Mouse (Mus musculus): ENCODE measurements around the gene Cebpb.
"Not testable (repeated sequence)": the region's sequence is repeated elsewhere in the genome, so short reads cannot be mapped to it uniquely, and the experiment has no call there.

Cebpb gene

GRCm38 (mm10) chr2:167688498-167689451, at the start of gene Cebpb:
Gene Cebpb, plus strand, starts transcription at chr2:167688915.
- peak; percentile 65 to 70 for DNase-seq (ENCODE audit: low spot score in 2 of 2)

GRCm38 (mm10) chr2:167640279-167640678, 48.4 kb upstream of the Cebpb start:
- peak; percentile 32 to 64 for DNase-seq (ENCODE audit: low spot score in 2 of 2)

GRCm38 (mm10) chr2:167641337-167641736, 47.4 kb upstream of the Cebpb start:
- DNase-seq (ENCODE audit: low spot score in 2 of 2), result peak; percentile 37 to 58

GRCm38 (mm10) chr2:167642164-167642563, 46.6 kb upstream of the Cebpb start:
- DNase-seq (ENCODE audit: low spot score in 2 of 2), result no peak

- not testable (repeated sequence) for DNase-seq (ENCODE audit: low spot score in 2 of 2)
Measured at GRCm38 (mm10) chr2:167643356-167644052, 45.2 kb upstream of the Cebpb start.

GRCm38 (mm10) chr2:167646411-167646810, 42.3 kb upstream of the Cebpb start:
- no peak for DNase-seq (ENCODE audit: low spot score in 2 of 2)

GRCm38 (mm10) chr2:167649290-167650032, 39.3 kb upstream of the Cebpb start:
- DNase-seq (ENCODE audit: low spot score in 2 of 2), result no peak

- no peak for DNase-seq (ENCODE audit: low spot score in 2 of 2)
Measured at GRCm38 (mm10) chr2:167651622-167652021, 37.1 kb upstream of the Cebpb start.

- DNase-seq (ENCODE audit: low spot score in 2 of 2), result no peak
Measured at GRCm38 (mm10) chr2:167652694-167653093, 36.0 kb upstream of the Cebpb start.

GRCm38 (mm10) chr2:167654911-167655600, 33.7 kb upstream of the Cebpb start:
- DNase-seq (ENCODE audit: low spot score in 2 of 2), result no peak

- peak; percentile 56 to 57 for DNase-seq (ENCODE audit: low spot score in 2 of 2)
Measured at GRCm38 (mm10) chr2:167656629-167657478, 31.9 kb upstream of the Cebpb start.

GRCm38 (mm10) chr2:167657973-167658372, 30.7 kb upstream of the Cebpb start:
- no peak for DNase-seq (ENCODE audit: low spot score in 2 of 2)

GRCm38 (mm10) chr2:167658712-167659111, 30.0 kb upstream of the Cebpb start:
- no peak for DNase-seq (ENCODE audit: low spot score in 2 of 2)

GRCm38 (mm10) chr2:167659177-167659846, 29.4 kb upstream of the Cebpb start:
- DNase-seq (ENCODE audit: low spot score in 2 of 2), result no peak

GRCm38 (mm10) chr2:167659847-167660610, 28.7 kb upstream of the Cebpb start:
- DNase-seq (ENCODE audit: low spot score in 2 of 2), result no peak

GRCm38 (mm10) chr2:167660611-167660971, 28.1 kb upstream of the Cebpb start:
- no peak for DNase-seq (ENCODE audit: low spot score in 2 of 2)

GRCm38 (mm10) chr2:167661270-167662203, 27.2 kb upstream of the Cebpb start, which contains the start of gene Gm20431:
Gene Gm20431, minus strand, starts transcription at chr2:167661496.
- peak; percentile 92 to 93 for DNase-seq (ENCODE audit: low spot score in 2 of 2)

- DNase-seq (ENCODE audit: low spot score in 2 of 2), result no peak
Measured at GRCm38 (mm10) chr2:167662713-167663112, 26.0 kb upstream of the Cebpb start.
